In genomic region chr7:10495578-10495977, GRCm38 (mm10) we compare ENCODE assay signal across 9 mouse cellular contexts. TPM values are rescaled to one million over a fixed set of nuclear protein-coding genes. Genes with fewer than 3 reads are reported as not detected.
DNase-seq lines count a peak whose midpoint lies in the region; ATAC-seq lines count a peak whose summit lies in the region.
"Had no signal": no experiment of that assay in that cellular context is flagged by ENCODE, and none has a peak within 500 bp of the region (broad histone marks: within the 10 kb centered on the region; RNA-seq: fewer than 3 reads in every experiment).

No protein-coding gene starts in this region.

- no peaks in the 10 kb centered on the region for H3K9me3 ChIP-seq in heart, embryonic 16.5 days (replicated peaks; ENCODE audit: control insufficient read depth, low read length)
- 0 out of 2 replicates have a peak, but pooled peaks cover 1% of the 10 kb centered on the region for H3K9me3 ChIP-seq in embryonic facial prominence, embryonic 10.5 days
- H3K9me3 ChIP-seq in hindbrain, embryonic 14.5 days (ENCODE audit: control insufficient read depth, low read length), result no peaks in the 10 kb centered on the region
- no peaks in the 10 kb centered on the region for H3K9me3 ChIP-seq in midbrain, embryonic 13.5 days

- H3K9ac ChIP-seq in heart, embryonic 16.5 days (ENCODE audit: low read length), result no peak overlapping the region
- H3K9ac ChIP-seq in hindbrain, embryonic 14.5 days, result peak overlapping the region; percentile 82
- 0 out of 2 replicates have a peak overlapping the region, but pooled peaks have one; percentile 10 for H3K9ac ChIP-seq in midbrain, embryonic 13.5 days (replicated peaks)

- 0 out of 2 replicates have a peak, but pooled peaks have one; percentile 4 for ATAC-seq in heart, embryonic 16.5 days (replicated peaks; ENCODE audit: extremely low read depth, insufficient read depth, low FRiP score)
- ATAC-seq in hindbrain, embryonic 14.5 days (ENCODE audit: low FRiP score), result no peak
- ATAC-seq in midbrain, embryonic 13.5 days, result no peak; the same call in 1 of the 2 replicates

- H3K36me3 ChIP-seq in heart, embryonic 16.5 days (ENCODE audit: control insufficient read depth, insufficient read depth), result peaks cover 16% of the 10 kb centered on the region
- H3K36me3 ChIP-seq in embryonic facial prominence, embryonic 10.5 days (replicated peaks), result peaks cover 33% of the 10 kb centered on the region
- H3K36me3 ChIP-seq in hindbrain, embryonic 14.5 days (replicated peaks; ENCODE audit: control insufficient read depth, insufficient read depth), result peaks cover 24% of the 10 kb centered on the region
- peaks cover 27% of the 10 kb centered on the region for H3K36me3 ChIP-seq in midbrain, embryonic 13.5 days

- 27% methylated on average over 6 of the region's 6 CpGs for WGBS in heart, embryonic 16.5 days
- WGBS in embryonic facial prominence, embryonic 10.5 days, result 39% methylated on average over 6 of the region's 6 CpGs
- WGBS in hindbrain, embryonic 14.5 days, result 32% methylated on average over 6 of the region's 6 CpGs
- WGBS in midbrain, embryonic 13.5 days, result 28% methylated on average over 6 of the region's 6 CpGs

- intact Hi-C loops in left cerebral cortex, postnatal 25 days (cut with DNase I), result loop anchor here (5.0 kb wide), 1 partner anchor 38 kb away; no protein-coding TSS in a partner anchor

- H3K4me3 ChIP-seq in heart, embryonic 16.5 days (ENCODE audit: low read length), result peak overlapping the region; percentile 81
- H3K4me3 ChIP-seq in embryonic facial prominence, embryonic 10.5 days, result peak overlapping the region; percentile 76
- H3K4me3 ChIP-seq in hindbrain, embryonic 14.5 days (replicated peaks; ENCODE audit: low read length), result peak overlapping the region; percentile 61
- peak overlapping the region; percentile 62 for H3K4me3 ChIP-seq in midbrain, embryonic 13.5 days (replicated peaks)

- peak overlapping the region; percentile 81; the same call in 1 of the 2 replicates for H3K4me2 ChIP-seq in heart, embryonic 16.5 days (ENCODE audit: low read depth, low read length)
- peak overlapping the region; percentile 82 for H3K4me2 ChIP-seq in hindbrain, embryonic 14.5 days (replicated peaks)
- peak overlapping the region; percentile 79 for H3K4me2 ChIP-seq in midbrain, embryonic 13.5 days (replicated peaks)

- no peaks in the 10 kb centered on the region for H3K27me3 ChIP-seq in heart, embryonic 16.5 days (ENCODE audit: control insufficient read depth, insufficient read depth, low read length)
- no peaks in the 10 kb centered on the region for H3K27me3 ChIP-seq in embryonic facial prominence, embryonic 10.5 days (replicated peaks; ENCODE audit: low read depth, poor library complexity, severe bottlenecking)
- no peaks in the 10 kb centered on the region for H3K27me3 ChIP-seq in hindbrain, embryonic 14.5 days (ENCODE audit: control insufficient read depth, insufficient read depth, low read length)
- H3K27me3 ChIP-seq in midbrain, embryonic 13.5 days, result no peaks in the 10 kb centered on the region

- H3K27ac ChIP-seq in heart, embryonic 16.5 days (ENCODE audit: low read length), result no peak overlapping the region
- H3K27ac ChIP-seq in embryonic facial prominence, embryonic 10.5 days (replicated peaks), result peak overlapping the region; percentile 48; the same call in 1 of the 2 replicates
- H3K27ac ChIP-seq in hindbrain, embryonic 14.5 days, result no peak overlapping the region
- H3K27ac ChIP-seq in midbrain, embryonic 13.5 days, result no peak overlapping the region

- no peak for DNase-seq in heart, adult 8-10 months (ENCODE audit: low spot score)
- DNase-seq in embryonic facial prominence, embryonic 10.5 days (ENCODE audit: low spot score), result no peak
- no peak for DNase-seq in hindbrain, embryonic 14.5 days (ENCODE audit: low spot score)
- DNase-seq in spleen, postnatal 36 days (ENCODE audit: low spot score in 2 of 2), result no peak
- DNase-seq in left cerebral cortex, postnatal 25 days (ENCODE audit: low spot score in 2 of 2), result no peak
- DNase-seq in Muller cell, postnatal 12 days (ENCODE audit: inconsistent ontology term), result no peak

- H3K4me1 ChIP-seq in heart, embryonic 16.5 days (ENCODE audit: control insufficient read depth, insufficient read depth, low read length), result peaks cover 8% of the 10 kb centered on the region
- peaks cover 11% of the 10 kb centered on the region for H3K4me1 ChIP-seq in embryonic facial prominence, embryonic 10.5 days
- H3K4me1 ChIP-seq in hindbrain, embryonic 14.5 days (replicated peaks; ENCODE audit: control insufficient read depth, insufficient read depth, low read length), result peaks cover 19% of the 10 kb centered on the region
- H3K4me1 ChIP-seq in midbrain, embryonic 13.5 days (replicated peaks), result peaks cover 25% of the 10 kb centered on the region

RNA-seq across cellular contexts. Expression of gene Zik1, which starts 0.4 kb away (rescaled TPM):
- polyA plus RNA-seq in heart, embryonic 16.5 days (2015; fragmentation: Nextera tagmentation; extraction: Ambion mirVana), result 4.8 and 5.2 TPM in 2 replicates
- total RNA-seq in heart, adult 8-10 months (2022), result 1 to 10 TPM; 1.5 to 2.1 (median 1.8) TPM
- 37.1 and 37.2 TPM in 2 replicates for polyA plus RNA-seq in embryonic facial prominence, embryonic 10.5 days (2016; fragmentation: Nextera tagmentation; extraction: Ambion mirVana)
- 38.7 and 46.1 TPM in 2 replicates for polyA plus RNA-seq in hindbrain, embryonic 14.5 days (2014; fragmentation: Nextera tagmentation; extraction: Ambion mirVana)
- polyA plus RNA-seq in midbrain, embryonic 13.5 days (2015; fragmentation: Nextera tagmentation; extraction: Ambion mirVana), result 58.0 and 61.8 TPM in 2 replicates
- 10 to 100 TPM; 16.3 to 17.7 TPM for total RNA-seq in left cerebral cortex, postnatal 25 days (2021)

RNA-seq across cellular contexts. Expression of gene Vmn1r67, which starts 52.4 kb away (rescaled TPM):
- not detected in 2 replicates for polyA plus RNA-seq in heart, embryonic 16.5 days (2015; fragmentation: Nextera tagmentation; extraction: Ambion mirVana)
- total RNA-seq in heart, adult 8-10 months (2022), result not detected
- polyA plus RNA-seq in embryonic facial prominence, embryonic 10.5 days (2016; fragmentation: Nextera tagmentation; extraction: Ambion mirVana), result not detected in 2 replicates
- polyA plus RNA-seq in hindbrain, embryonic 14.5 days (2014; fragmentation: Nextera tagmentation; extraction: Ambion mirVana), result not detected in 2 replicates
- not detected in 2 replicates for polyA plus RNA-seq in midbrain, embryonic 13.5 days (2015; fragmentation: Nextera tagmentation; extraction: Ambion mirVana)
- total RNA-seq in left cerebral cortex, postnatal 25 days (2021), result not detected
- polyA plus RNA-seq: lung, adult 2 months had no signal
